Mouse (Mus musculus): ENCODE measurements at regions not wholly inside any gene's neighbourhood (a gene's known extent, or its start where the extent isn't known, plus 50 kb on each side); places are given as distances from the start of the nearest gene placed in this dataset.
A peak's percentile ranks its signal among the peaks of the same experiment; 100 is the strongest.
"Not testable (repeated sequence)": the region's sequence is repeated elsewhere in the genome, so short reads cannot be mapped to it uniquely, and the experiment has no call there.

DNA sequence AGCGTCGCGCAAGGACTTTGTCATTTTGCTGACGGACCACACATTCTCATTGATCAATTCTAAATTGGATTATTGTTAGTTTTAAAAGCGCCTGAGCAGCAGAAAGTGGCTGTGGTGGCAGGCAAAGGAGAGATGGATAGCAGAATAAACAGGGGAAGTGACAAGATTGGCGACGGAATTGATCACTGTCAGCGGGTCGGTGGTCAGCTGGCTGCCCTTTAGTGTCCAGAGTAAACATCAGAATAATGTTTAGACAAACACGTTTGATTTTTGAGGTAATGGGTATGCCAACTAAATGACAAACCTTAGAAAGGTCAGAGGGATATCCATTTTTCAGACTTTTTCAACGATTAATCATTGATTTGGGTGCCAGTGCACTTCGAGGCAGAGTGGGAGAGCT, 292.2 kb downstream of the Setd4 start:
- 84% methylated on average over 12 of the region's 12 CpGs for WGBS
- Histone ChIP-seq H3K27me3 (ENCODE audit: control insufficient read depth, insufficient read depth, low read length) (no peaks in the 10 kb centered on the region), H3K27ac (replicated peaks; ENCODE audit: low read depth, low read length) (no peak overlapping the region), H3K4me2 (ENCODE audit: low read depth, low read length) (no peak overlapping the region), H3K36me3 (replicated peaks; ENCODE audit: control insufficient read depth, insufficient read depth, low read depth, low read length) (no peaks in the 10 kb centered on the region), H3K4me3 (ENCODE audit: low read depth, low read length) (no peak overlapping the region), H3K4me1 (ENCODE audit: control insufficient read depth, insufficient read depth, low read length) (no peaks in the 10 kb centered on the region), H3K9me3 (replicated peaks; ENCODE audit: control insufficient read depth, low read length) (no peaks in the 10 kb centered on the region), H3K9ac (replicated peaks; ENCODE audit: low read length) (no peak overlapping the region)
- no peak for ATAC-seq (replicated peaks; ENCODE audit: insufficient number of reproducible peaks, low FRiP score, low TSS enrichment, low read depth)
- DNase-seq (ENCODE audit: low spot score) = no peak

DNA sequence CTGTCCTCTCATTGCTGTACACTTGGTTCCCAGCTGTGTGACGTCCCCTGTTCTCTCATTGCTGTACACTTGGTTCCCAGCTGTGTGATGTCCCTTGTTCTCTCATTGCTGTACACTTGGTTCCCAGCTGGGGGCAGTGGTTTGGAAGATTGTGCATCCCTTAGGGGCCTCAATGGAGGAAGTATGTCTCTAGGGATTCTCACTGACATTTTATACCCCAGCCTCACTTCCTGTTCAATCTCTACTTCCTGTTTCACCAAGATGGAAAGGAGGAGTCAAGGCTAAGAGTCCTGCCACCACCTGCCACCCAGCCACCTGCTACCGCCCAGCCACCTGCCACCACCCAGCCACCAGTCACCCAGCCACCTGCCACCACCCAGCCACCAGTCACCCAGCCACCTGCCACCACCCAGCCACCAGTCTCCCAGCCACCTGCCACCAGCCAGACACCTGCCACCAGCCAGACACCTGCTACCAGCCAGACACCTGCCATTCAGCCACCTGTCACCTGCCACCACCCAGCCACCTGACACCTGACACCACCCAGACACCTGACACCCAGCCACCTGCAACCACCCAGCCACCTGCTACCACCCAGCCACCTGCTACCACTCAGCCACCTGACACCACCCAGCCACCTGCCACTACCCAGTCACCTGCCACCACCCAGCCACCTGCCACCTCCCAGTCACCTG, 295.1 kb downstream of the Setd4 start:
- DNase-seq (ENCODE audit: low spot score) = no peak
- no peak overlapping the region for H3K27ac ChIP-seq (replicated peaks; ENCODE audit: low read depth, low read length)
- no peak overlapping the region for H3K9ac ChIP-seq (replicated peaks; ENCODE audit: low read length)
- no peak overlapping the region for H3K4me3 ChIP-seq (ENCODE audit: low read depth, low read length)
- H3K27me3 ChIP-seq (ENCODE audit: control insufficient read depth, insufficient read depth, low read length) = no peaks in the 10 kb centered on the region
- H3K36me3 ChIP-seq (replicated peaks; ENCODE audit: control insufficient read depth, insufficient read depth, low read depth, low read length) = no peaks in the 10 kb centered on the region
- 88% methylated on average over 2 of the region's 2 CpGs for WGBS
- H3K9me3 ChIP-seq (replicated peaks; ENCODE audit: control insufficient read depth, low read length) = no peaks in the 10 kb centered on the region
- H3K4me1 ChIP-seq (ENCODE audit: control insufficient read depth, insufficient read depth, low read length) = no peaks in the 10 kb centered on the region
- ATAC-seq (replicated peaks; ENCODE audit: insufficient number of reproducible peaks, low FRiP score, low TSS enrichment, low read depth) = no peak
- no peak overlapping the region for H3K4me2 ChIP-seq (ENCODE audit: low read depth, low read length)

DNA sequence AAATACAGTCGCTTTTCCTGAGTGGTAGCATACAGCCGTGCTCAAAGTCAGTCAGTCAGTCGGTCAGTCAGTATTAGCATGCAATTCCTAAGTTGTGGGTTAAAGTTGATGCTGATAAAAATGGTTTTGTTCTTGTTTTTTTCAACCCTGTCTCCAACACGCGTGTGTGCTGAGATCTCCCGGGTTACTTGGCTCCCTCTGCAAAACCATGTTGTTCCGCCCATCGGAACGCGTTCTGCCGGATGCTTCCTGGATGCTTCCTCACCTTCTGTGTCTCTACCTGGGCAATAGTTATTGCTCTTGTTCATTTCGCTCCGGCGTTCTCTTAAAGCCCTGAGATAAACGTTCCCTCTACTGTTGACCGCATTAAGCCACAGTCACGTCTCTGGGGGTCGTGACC, 296.9 kb downstream of the Setd4 start:
- DNase-seq (ENCODE audit: low spot score) = no peak
- 91% methylated on average over 18 of the region's 18 CpGs for WGBS
- Histone ChIP-seq H3K4me2 (ENCODE audit: low read depth, low read length) (no peak overlapping the region), H3K27me3 (ENCODE audit: control insufficient read depth, insufficient read depth, low read length) (no peaks in the 10 kb centered on the region), H3K27ac (replicated peaks; ENCODE audit: low read depth, low read length) (no peak overlapping the region), H3K36me3 (replicated peaks; ENCODE audit: control insufficient read depth, insufficient read depth, low read depth, low read length) (no peaks in the 10 kb centered on the region), H3K4me3 (ENCODE audit: low read depth, low read length) (no peak overlapping the region), H3K4me1 (ENCODE audit: control insufficient read depth, insufficient read depth, low read length) (no peaks in the 10 kb centered on the region), H3K9ac (replicated peaks; ENCODE audit: low read length) (no peak overlapping the region), H3K9me3 (replicated peaks; ENCODE audit: control insufficient read depth, low read length) (no peaks in the 10 kb centered on the region)
- no peak for ATAC-seq (replicated peaks; ENCODE audit: insufficient number of reproducible peaks, low FRiP score, low TSS enrichment, low read depth)

DNA sequence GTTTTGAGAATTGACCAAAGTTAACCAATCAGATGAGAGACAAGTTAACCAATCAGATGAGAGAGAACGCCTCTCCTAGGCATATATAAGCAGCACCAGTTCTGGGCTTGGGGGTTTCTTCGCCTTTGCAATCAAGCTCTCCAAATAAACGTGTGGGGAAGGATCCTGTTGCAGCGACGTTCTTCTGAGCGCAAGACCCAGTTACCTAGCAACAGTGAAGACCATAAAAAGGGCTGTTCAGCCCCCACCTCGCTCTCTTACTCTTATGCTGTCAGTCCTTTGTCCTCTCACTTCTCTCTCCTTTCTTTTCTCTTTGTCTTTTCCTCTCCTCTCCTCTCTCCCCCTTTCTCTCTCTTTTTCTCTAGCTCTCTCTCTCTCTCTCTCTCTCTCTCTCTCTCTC, 297.7 kb downstream of the Setd4 start:
- H3K36me3 ChIP-seq (replicated peaks; ENCODE audit: control insufficient read depth, insufficient read depth, low read depth, low read length) = not testable (repeated sequence)
- WGBS = 69% methylated on average over 7 of the region's 7 CpGs

DNA sequence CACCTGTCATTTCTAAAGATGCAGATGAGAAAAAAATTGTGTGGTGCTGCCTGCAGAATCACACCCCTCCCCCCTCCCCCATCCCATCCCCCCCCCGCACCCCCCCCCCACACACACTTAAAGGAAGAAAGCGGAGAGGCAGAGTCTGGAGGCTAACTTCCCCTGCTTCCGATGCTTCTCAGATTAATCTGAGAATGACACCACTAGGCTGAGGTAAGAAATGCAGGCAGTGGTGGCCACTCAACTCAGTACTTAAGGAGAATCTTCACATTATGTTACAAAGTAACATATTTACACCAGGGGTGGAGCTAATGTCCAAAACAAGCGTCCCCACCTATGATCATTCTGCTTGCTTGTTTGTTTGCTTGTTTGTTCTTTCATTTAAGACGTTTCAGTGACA, 309.4 kb downstream of the Setd4 start:
- Histone ChIP-seq H3K4me3 (ENCODE audit: low read depth, low read length) (no peak overlapping the region), H3K4me1 (ENCODE audit: control insufficient read depth, insufficient read depth, low read length) (peaks cover 3% of the 10 kb centered on the region; the same call in 1 of the 2 replicates), H3K36me3 (replicated peaks; ENCODE audit: control insufficient read depth, insufficient read depth, low read depth, low read length) (no peaks in the 10 kb centered on the region), H3K9ac (replicated peaks; ENCODE audit: low read length) (no peak overlapping the region), H3K27me3 (ENCODE audit: control insufficient read depth, insufficient read depth, low read length) (no peaks in the 10 kb centered on the region), H3K27ac (replicated peaks; ENCODE audit: low read depth, low read length) (no peak overlapping the region), H3K4me2 (ENCODE audit: low read depth, low read length) (no peak overlapping the region), H3K9me3 (replicated peaks; ENCODE audit: control insufficient read depth, low read length) (no peaks in the 10 kb centered on the region)
- DNase-seq (ENCODE audit: low spot score) = no peak
- WGBS = 40% methylated on average over 5 of the region's 5 CpGs
- no peak for ATAC-seq (replicated peaks; ENCODE audit: insufficient number of reproducible peaks, low FRiP score, low TSS enrichment, low read depth)

More for the DNA sequence above, 297.7 kb downstream of the Setd4 start:
- not testable (repeated sequence) for H3K27me3 ChIP-seq (ENCODE audit: control insufficient read depth, insufficient read depth, low read length); H3K27ac ChIP-seq (replicated peaks; ENCODE audit: low read depth, low read length); H3K4me3 ChIP-seq (ENCODE audit: low read depth, low read length); DNase-seq (ENCODE audit: low spot score); H3K4me2 ChIP-seq (ENCODE audit: low read depth, low read length); H3K9ac ChIP-seq (replicated peaks; ENCODE audit: low read length); H3K4me1 ChIP-seq (ENCODE audit: control insufficient read depth, insufficient read depth, low read length); H3K9me3 ChIP-seq (replicated peaks; ENCODE audit: control insufficient read depth, low read length); ATAC-seq (replicated peaks; ENCODE audit: insufficient number of reproducible peaks, low FRiP score, low TSS enrichment, low read depth)

DNA sequence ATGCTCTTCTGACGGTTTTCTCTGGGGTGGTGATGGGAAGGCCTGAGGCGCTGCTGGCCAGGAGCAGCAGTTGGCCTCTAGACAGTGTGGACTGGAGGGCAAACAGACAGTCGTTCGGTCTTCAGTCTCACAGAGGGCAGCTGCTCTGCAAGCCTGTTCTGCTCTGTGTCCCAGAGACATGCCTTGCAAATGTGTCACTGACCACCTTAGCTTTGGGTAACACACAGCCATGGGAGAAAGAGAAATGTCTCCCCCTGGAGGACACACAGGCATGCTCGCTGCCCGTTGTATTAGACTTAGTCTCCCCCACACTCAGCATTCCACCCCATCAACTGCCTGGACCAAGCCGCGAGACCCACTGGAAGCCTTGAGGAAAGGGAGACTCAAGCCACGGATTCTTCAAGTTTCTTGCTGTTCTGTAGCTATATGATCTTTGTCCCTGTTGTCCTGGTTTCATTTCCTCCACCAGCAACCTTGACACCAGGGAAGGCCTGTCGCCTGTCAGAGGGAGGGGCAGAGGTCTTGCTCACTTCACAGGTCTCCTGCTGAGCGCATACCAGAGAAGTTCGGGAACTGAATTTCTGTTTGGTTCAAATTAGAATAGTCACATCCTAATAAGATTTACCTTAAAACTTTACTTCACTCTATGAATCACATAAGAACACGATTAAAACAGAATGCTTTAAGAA, 310.8 kb downstream of the Setd4 start:
- H3K9me3 ChIP-seq (replicated peaks; ENCODE audit: control insufficient read depth, low read length) = no peaks in the 10 kb centered on the region
- no peaks in the 10 kb centered on the region for H3K36me3 ChIP-seq (replicated peaks; ENCODE audit: control insufficient read depth, insufficient read depth, low read depth, low read length)
- H3K27me3 ChIP-seq (ENCODE audit: control insufficient read depth, insufficient read depth, low read length) = no peaks in the 10 kb centered on the region
- peak; percentile 75; the same call in 1 of the 2 replicates for ATAC-seq (replicated peaks; ENCODE audit: insufficient number of reproducible peaks, low FRiP score, low TSS enrichment, low read depth)
- DNase-seq (ENCODE audit: low spot score) = peak; percentile 90
- 24% methylated on average over 13 of the region's 13 CpGs for WGBS
- no peak overlapping the region for H3K4me3 ChIP-seq (ENCODE audit: low read depth, low read length)
- H3K9ac ChIP-seq (replicated peaks; ENCODE audit: low read length) = no peak overlapping the region
- no peak overlapping the region for H3K27ac ChIP-seq (replicated peaks; ENCODE audit: low read depth, low read length)
- peaks cover 3% of the 10 kb centered on the region; the same call in 1 of the 2 replicates for H3K4me1 ChIP-seq (ENCODE audit: control insufficient read depth, insufficient read depth, low read length)
- H3K4me2 ChIP-seq (ENCODE audit: low read depth, low read length) = no peak overlapping the region

DNA sequence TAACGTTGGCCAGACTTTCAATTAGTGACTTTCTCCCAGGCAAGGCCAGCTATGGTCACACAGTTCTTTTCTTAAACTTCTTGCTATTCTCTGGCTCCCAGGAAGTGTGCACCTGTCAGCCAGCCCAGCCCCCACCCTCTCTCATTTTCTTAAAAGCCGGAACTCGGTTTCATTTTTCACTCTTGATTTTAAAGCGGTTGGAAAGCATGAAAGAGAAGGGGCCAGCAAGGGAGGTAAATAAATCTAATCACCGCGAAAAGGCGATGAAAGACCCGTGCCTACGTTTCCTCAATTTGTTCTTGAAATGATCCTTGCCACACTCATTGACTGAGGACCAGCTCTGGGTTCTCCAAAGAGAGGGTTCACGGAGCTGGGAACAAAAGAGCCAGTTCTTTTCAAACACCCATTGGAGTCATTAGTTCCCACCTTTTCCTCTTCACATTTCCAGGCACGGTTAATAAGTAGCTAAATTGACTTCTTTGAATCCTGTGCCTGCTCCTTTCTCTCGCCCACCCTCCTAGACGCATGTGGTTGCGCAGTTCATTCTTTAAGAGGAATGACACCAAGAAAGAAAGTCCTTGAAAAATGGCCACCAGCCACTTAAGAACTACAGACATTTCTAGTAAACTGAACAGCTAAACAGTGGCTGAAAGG, 311.6 kb downstream of the Setd4 start:
- ATAC-seq (replicated peaks; ENCODE audit: insufficient number of reproducible peaks, low FRiP score, low TSS enrichment, low read depth) (no peak), DNase-seq (ENCODE audit: low spot score) (peak; percentile 20)
- H3K9ac ChIP-seq (replicated peaks; ENCODE audit: low read length) = no peak overlapping the region
- H3K27ac ChIP-seq (replicated peaks; ENCODE audit: low read depth, low read length) = no peak overlapping the region
- H3K9me3 ChIP-seq (replicated peaks; ENCODE audit: control insufficient read depth, low read length) = no peaks in the 10 kb centered on the region
- WGBS = 49% methylated on average over 14 of the region's 14 CpGs
- peaks cover 3% of the 10 kb centered on the region; the same call in 1 of the 2 replicates for H3K4me1 ChIP-seq (ENCODE audit: control insufficient read depth, insufficient read depth, low read length)
- no peaks in the 10 kb centered on the region for H3K27me3 ChIP-seq (ENCODE audit: control insufficient read depth, insufficient read depth, low read length)
- H3K36me3 ChIP-seq (replicated peaks; ENCODE audit: control insufficient read depth, insufficient read depth, low read depth, low read length) = no peaks in the 10 kb centered on the region
- no peak overlapping the region for H3K4me2 ChIP-seq (ENCODE audit: low read depth, low read length)
- H3K4me3 ChIP-seq (ENCODE audit: low read depth, low read length) = no peak overlapping the region

DNA sequence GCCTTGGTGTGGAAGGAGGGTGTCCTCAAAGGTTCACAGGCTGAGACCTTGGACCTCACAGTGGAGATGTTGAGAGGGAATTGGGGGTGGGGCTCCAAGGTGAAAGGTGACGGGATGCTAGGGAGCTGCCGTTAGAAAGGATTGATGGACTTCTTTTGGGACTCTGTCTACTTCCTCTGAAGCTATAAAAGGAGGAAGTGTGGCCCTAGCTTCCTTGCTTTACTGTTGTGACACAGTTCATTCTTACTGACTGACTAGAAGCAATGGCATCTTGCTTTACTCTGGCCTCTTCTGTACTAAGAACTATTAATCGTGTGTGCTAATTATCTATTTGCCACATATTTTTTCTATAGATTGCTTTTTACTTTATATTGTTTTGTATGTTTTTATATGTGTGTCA, 315.8 kb downstream of the Setd4 start:
- no peak overlapping the region for H3K9ac ChIP-seq (replicated peaks; ENCODE audit: low read length)
- ATAC-seq (replicated peaks; ENCODE audit: insufficient number of reproducible peaks, low FRiP score, low TSS enrichment, low read depth) = no peak
- no peak overlapping the region for H3K4me3 ChIP-seq (ENCODE audit: low read depth, low read length)
- no peaks in the 10 kb centered on the region for H3K9me3 ChIP-seq (replicated peaks; ENCODE audit: control insufficient read depth, low read length)
- no peak overlapping the region for H3K27ac ChIP-seq (replicated peaks; ENCODE audit: low read depth, low read length)
- no peak for DNase-seq (ENCODE audit: low spot score)
- no peak overlapping the region for H3K4me2 ChIP-seq (ENCODE audit: low read depth, low read length)
- H3K27me3 ChIP-seq (ENCODE audit: control insufficient read depth, insufficient read depth, low read length) = no peaks in the 10 kb centered on the region
- WGBS = 72% methylated on average over 3 of the region's 3 CpGs
- peaks cover 3% of the 10 kb centered on the region; the same call in 1 of the 2 replicates for H3K4me1 ChIP-seq (ENCODE audit: control insufficient read depth, insufficient read depth, low read length)
- no peaks in the 10 kb centered on the region for H3K36me3 ChIP-seq (replicated peaks; ENCODE audit: control insufficient read depth, insufficient read depth, low read depth, low read length)
